Mouse (Mus musculus) testis, adult 2 months (tissue): Measurements from ENCODE around the gene Mkrn1. TPM values are rescaled to one million over a fixed set of nuclear protein-coding genes. Genes with fewer than 3 reads are reported as not detected.
"Not testable (repeated sequence)": the region's sequence is repeated elsewhere in the genome, so short reads cannot be mapped to it uniquely, and the experiment has no call there.

Experiments
- H3K27ac ChIP-seq: fragments of 200-500 bp; 2 replicates; pipeline ENCODE4 v1.5.1; 2012; ENCODE audit warnings: low read depth, low read length; ENCODE audit not compliant: control insufficient read depth, insufficient read depth
- H3K27me3 ChIP-seq: fragments of 200-500 bp; 2 replicates; pipeline ENCODE4 v1.6.1; 2012; ENCODE audit warnings: mild to moderate bottlenecking, low read length, moderate library complexity; ENCODE audit not compliant: control insufficient read depth, insufficient read depth
- H3K36me3 ChIP-seq: fragments of 200-500 bp; 2 replicates; pipeline ENCODE4 v1.6.1; 2012; ENCODE audit warnings: mild to moderate bottlenecking, low read length; ENCODE audit not compliant: control insufficient read depth, insufficient read depth
- H3K4me1 ChIP-seq: fragments of 200-500 bp; 2 replicates; pipeline ENCODE4 v1.6.1; 2012; ENCODE audit warnings: low read length; ENCODE audit not compliant: control insufficient read depth, insufficient read depth
- H3K4me3 ChIP-seq: fragments of 200-500 bp; 2 replicates; pipeline ENCODE4 v1.5.1; 2012; ENCODE audit warnings: low read depth, mild to moderate bottlenecking, low read length, moderate library complexity, mixed read lengths; ENCODE audit not compliant: control insufficient read depth
- CTCF ChIP-seq: fragments of 200-500 bp; IDR thresholded peaks from 2 replicates; pipeline ENCODE4 v1.5.1; 2012; ENCODE audit warnings: low read depth, mild to moderate bottlenecking, inconsistent platforms, low read length, moderate library complexity; ENCODE audit not compliant: control insufficient read depth, insufficient read depth, insufficient replicate concordance
- POLR2A ChIP-seq: fragments of 200-500 bp; IDR thresholded peaks from 2 replicates; pipeline ENCODE4 v1.6.1; 2012; ENCODE audit warnings: low read depth, mild to moderate bottlenecking, inconsistent platforms, low read length, moderate library complexity; ENCODE audit not compliant: control insufficient read depth
- polyA plus RNA-seq: library from polyadenylated mRNA; depleted of rRNA; stranded (reverse); fragments of >200 nt; gene quantifications from 2 replicates; pipeline ENCODE4 v1.2.3, GENCODE M21; 2012

Mkrn1 gene
- polyA plus RNA-seq, 1 experiment = 374 TPM

DNA sequence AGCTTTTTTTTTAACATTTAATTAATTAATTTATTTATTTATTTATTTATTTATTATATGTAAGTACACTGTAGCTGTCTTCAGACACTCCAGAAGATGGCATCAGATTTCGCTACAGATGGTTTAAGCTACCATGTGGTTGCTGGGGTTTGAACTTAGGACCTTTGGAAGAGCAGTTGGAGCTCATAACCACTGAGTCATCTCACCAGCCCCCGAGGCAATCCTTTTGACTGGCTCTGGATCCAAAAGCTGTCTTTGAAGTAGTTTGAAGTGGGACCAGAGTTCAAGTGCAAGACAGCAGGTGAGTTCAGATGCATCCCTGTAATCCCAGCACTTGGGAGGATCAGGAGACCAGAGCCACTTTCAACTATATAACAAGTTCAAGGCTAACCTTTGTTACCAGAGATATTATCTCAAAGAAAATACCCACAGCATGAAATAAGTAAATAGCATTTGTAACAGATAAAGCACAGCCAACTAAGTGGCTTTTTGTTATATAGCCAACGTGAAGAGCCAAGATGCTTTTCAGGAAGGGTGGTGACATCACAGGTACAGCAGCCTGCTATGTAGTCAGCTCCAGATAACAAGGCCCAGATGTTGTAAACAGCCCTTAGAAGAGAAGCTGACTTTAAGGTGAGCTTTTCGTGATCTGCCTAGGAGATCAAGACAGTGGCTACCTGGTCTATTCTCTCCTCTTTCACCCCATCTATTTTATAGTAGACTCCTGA lies 7.2 kb upstream of the Mkrn1 start:
- TF ChIP-seq CTCF (no peak), POLR2A (no peak)
- H3K27ac ChIP-seq = no peak overlapping the region
- H3K4me3 ChIP-seq = no peak overlapping the region
- H3K27me3 ChIP-seq = no peaks in the 10 kb centered on the region
- no peaks in the 10 kb centered on the region for H3K36me3 ChIP-seq
- no peaks in the 10 kb centered on the region for H3K4me1 ChIP-seq

DNA sequence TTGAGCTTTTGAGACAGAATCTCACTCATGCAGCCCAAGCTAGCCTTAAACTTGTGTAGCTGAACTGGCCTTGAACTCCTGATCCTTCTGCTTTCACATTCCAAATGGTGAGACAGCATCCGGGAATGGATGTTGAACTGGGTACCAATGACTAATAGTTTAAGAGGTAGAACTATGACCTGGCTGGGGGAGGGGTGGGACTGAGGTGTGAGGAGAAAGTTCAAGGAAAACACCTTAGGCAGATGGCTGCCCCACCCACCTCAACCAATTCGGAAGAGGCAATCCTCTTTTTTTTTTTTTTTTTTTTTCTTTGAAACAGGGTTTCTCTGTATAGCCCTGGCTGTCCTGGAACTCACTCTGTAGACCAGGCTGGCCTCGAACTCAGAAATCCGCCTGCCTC lies 6.5 kb upstream of the Mkrn1 start:
- H3K27me3 ChIP-seq = no peaks in the 10 kb centered on the region
- no peak for TF ChIP-seq CTCF
- no peak for TF ChIP-seq POLR2A
- no peak overlapping the region for H3K27ac ChIP-seq
- no peaks in the 10 kb centered on the region for H3K36me3 ChIP-seq
- H3K4me3 ChIP-seq = no peak overlapping the region
- no peaks in the 10 kb centered on the region for H3K4me1 ChIP-seq

- Histone ChIP-seq H3K36me3 (no peaks in the 10 kb centered on the region), H3K4me3 (no peak overlapping the region), H3K4me1 (no peaks in the 10 kb centered on the region), H3K27ac (no peak overlapping the region), H3K27me3 (no peaks in the 10 kb centered on the region)
- TF ChIP-seq POLR2A = no peak
- no peak for TF ChIP-seq CTCF
These were observed 4.9 kb upstream of the Mkrn1 start for GRCm38 (mm10) chr6:39425181-39425580.

DNA sequence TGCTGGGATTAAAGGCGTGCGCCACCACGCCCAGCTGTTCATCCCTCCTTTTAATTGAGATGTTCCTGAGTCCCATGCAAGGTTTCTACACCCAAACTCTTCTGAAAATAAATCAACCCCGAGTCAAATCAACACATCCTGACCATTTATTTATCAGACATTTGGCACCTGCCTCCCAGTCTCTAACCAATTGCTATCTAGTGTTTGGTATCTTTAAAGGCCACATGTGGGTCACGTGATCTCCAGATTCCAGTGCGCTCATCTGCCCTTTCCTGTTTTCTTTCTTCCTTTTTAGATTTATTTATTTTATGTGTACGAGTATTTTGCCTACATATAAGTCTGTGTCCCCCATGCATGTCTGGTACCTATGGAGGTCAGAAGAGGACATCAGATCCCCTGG lies 3.4 kb upstream of the Mkrn1 start:
- Histone ChIP-seq H3K4me3 (no peak overlapping the region), H3K4me1 (no peaks in the 10 kb centered on the region), H3K27me3 (no peaks in the 10 kb centered on the region), H3K36me3 (no peaks in the 10 kb centered on the region), H3K27ac (no peak overlapping the region)
- TF ChIP-seq CTCF = no peak
- no peak for TF ChIP-seq POLR2A

DNA sequence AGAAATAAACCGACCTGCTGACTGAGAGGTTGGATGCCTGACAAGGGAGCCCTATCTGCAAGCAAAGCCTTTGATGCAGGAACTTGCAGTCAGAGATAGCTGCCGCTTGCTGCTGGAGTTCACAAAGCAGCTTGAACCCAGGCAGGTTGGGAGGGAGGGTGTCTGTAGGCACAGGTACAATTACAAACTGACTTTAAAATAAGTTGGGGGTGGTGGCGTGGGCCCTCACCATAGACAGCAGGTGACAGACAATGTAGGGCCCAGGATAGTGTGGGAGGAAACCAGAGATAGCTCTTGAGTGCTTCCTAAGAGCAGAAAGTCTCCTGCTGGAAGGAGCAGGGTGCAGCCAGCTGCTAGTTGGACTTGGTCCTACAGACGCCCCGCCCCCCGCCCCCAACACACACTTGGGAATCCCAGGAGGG lies 2.9 kb upstream of the Mkrn1 start:
- no peaks in the 10 kb centered on the region for H3K4me1 ChIP-seq
- TF ChIP-seq CTCF = no peak
- TF ChIP-seq POLR2A = no peak
- no peak overlapping the region for H3K4me3 ChIP-seq
- H3K36me3 ChIP-seq = no peaks in the 10 kb centered on the region
- no peaks in the 10 kb centered on the region for H3K27me3 ChIP-seq
- H3K27ac ChIP-seq = no peak overlapping the region

GRCm38 (mm10) chr6:39420867-39421266 lies 605 bp upstream of the Mkrn1 start:
- Histone ChIP-seq H3K36me3 (no peaks in the 10 kb centered on the region), H3K27ac (no peak overlapping the region), H3K27me3 (no peaks in the 10 kb centered on the region), H3K4me1 (no peaks in the 10 kb centered on the region), H3K4me3 (peak overlapping the region; percentile 90)
- no peak for TF ChIP-seq POLR2A
- TF ChIP-seq CTCF = no peak

DNA sequence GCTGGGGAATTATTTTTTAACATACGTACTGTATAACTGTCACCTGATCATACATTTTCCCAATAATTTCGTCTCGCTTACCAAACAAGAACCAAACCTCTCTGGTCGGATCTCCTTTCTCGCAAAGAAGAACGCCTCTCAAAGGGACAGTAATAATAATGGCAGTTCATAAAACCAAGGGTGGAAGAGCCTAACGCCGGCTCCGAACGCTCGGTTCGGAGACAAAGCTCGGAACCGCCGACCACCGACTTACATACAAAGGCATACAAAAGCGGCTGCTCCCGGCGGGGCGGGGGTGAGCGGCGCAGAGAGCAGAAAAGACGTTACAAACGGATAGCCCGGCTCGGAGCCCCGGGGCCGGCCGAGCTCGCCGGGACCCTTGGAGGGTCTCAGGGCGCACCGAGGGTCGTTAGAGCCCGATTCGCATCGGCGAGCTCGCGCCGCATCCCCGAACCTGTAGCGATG lies 844 bp downstream of the Mkrn1 start:
- Histone ChIP-seq H3K4me1 (no peaks in the 10 kb centered on the region), H3K27ac (peak overlapping the region; percentile 93), H3K27me3 (no peaks in the 10 kb centered on the region), H3K36me3 (no peaks in the 10 kb centered on the region), H3K4me3 (peak overlapping the region; percentile 90)
- no peak for TF ChIP-seq POLR2A
- TF ChIP-seq CTCF = no peak

DNA sequence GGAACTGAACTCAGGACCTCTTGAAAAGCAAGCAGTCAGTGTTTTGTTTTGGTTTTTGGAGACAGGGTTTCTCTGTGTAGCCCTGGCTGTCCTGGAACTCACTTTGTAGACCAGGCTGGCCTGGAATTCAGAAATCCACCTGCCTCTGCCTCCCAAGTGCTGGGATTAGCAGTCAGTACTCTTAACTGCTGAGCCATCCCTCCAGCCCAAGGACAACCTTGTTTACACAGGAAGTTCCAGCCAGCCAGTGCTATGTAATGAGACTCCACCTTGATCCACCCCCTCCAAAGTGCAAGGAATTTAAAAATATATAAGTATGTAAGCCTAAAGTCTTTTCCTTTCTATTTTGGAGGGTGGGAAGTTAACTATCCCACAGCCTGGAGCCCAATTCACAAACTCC lies 3.6 kb downstream of the Mkrn1 start:
- not testable (repeated sequence) for H3K4me1 ChIP-seq, H3K36me3 ChIP-seq, H3K4me3 ChIP-seq, H3K27me3 ChIP-seq, H3K27ac ChIP-seq
